Mouse (Mus musculus) liver, adult 2 months (tissue): ENCODE data around the gene Hint1. TPM values are rescaled to one million over a fixed set of nuclear protein-coding genes. Genes with fewer than 3 reads are reported as not detected.

Experiments used
- DNase-seq: peaks from one replicate; pipeline ENCODE4 v3.0.0-alpha.2; 2011; ENCODE audit warnings: low read depth, low spot score; ENCODE audit errors: extremely low read depth
- H3K27ac ChIP-seq: fragments of 200-500 bp; replicated peaks from 2 replicates; pipeline ENCODE4 v1.5.1; 2012; ENCODE audit warnings: low read depth, mild to moderate bottlenecking, control low read depth, inconsistent platforms, low read length; ENCODE audit not compliant: insufficient read depth
- H3K27me3 ChIP-seq: fragments of 200-500 bp; 2 replicates; pipeline ENCODE4 v1.6.1; 2012; ENCODE audit warnings: mild to moderate bottlenecking, moderate library complexity, low read length, inconsistent platforms; ENCODE audit not compliant: control insufficient read depth, insufficient read depth
- H3K36me3 ChIP-seq: fragments of 200-500 bp; 2 replicates; pipeline ENCODE4 v1.6.1; 2012; ENCODE audit warnings: low read length, inconsistent platforms; ENCODE audit not compliant: control insufficient read depth, insufficient read depth
- H3K4me1 ChIP-seq: fragments of 200-500 bp; 2 replicates; pipeline ENCODE4 v1.6.1; 2011; ENCODE audit warnings: low read length; ENCODE audit not compliant: control insufficient read depth, insufficient read depth
- H3K4me3 ChIP-seq: fragments of 200-500 bp; 2 replicates; pipeline ENCODE4 v1.5.1; 2011; ENCODE audit warnings: low read depth, mild to moderate bottlenecking, control low read depth, low read length, moderate library complexity; ENCODE audit not compliant: insufficient read depth
- H3K79me2 ChIP-seq: fragments of 200-500 bp; 2 replicates; pipeline ENCODE4 v1.6.1; 2012; ENCODE audit warnings: inconsistent platforms, mild to moderate bottlenecking, low read length, moderate library complexity; ENCODE audit not compliant: control insufficient read depth, insufficient read depth
- H3K9ac ChIP-seq: fragments of 200-500 bp; 2 replicates; pipeline ENCODE4 v1.6.1; 2012; ENCODE audit warnings: low read depth, mild to moderate bottlenecking, control low read depth, inconsistent platforms, low read length
- CTCF ChIP-seq: fragments of 200-500 bp; IDR thresholded peaks from 2 replicates; pipeline ENCODE4 v1.5.1; 2011; ENCODE audit warnings: low read depth, low read length, control low read depth
- POLR2A ChIP-seq: fragments of 200-500 bp; IDR thresholded peaks from 2 replicates; pipeline ENCODE4 v1.6.1; 2011; ENCODE audit warnings: low read length, control low read depth; ENCODE audit not compliant: insufficient read depth; ENCODE audit errors: extremely low read depth
- WGBS: fragments of 180-500 bp; shearing (Covaris S2); methylation state at CpG from one replicate; pipeline ENCODE4 v1.1.7; 2018; 5-methylcytosine and 5-hydroxymethylcytosine counted together
- polyA plus RNA-seq: library from polyadenylated mRNA; depleted of rRNA; stranded (reverse); fragments of >200 nt; gene quantifications from 2 replicates; pipeline ENCODE4 v1.2.3, GENCODE M21; 2012
- total RNA-seq: library from RNA; depleted of rRNA; stranded (reverse); fragments of >200 nt; gene quantifications from 2 replicates; pipeline ENCODE4 v1.2.3, GENCODE M21; 2014

The Hint1 gene
- total and polyA plus RNA-seq, 2 experiments, result 629 to 664 TPM

DNA sequence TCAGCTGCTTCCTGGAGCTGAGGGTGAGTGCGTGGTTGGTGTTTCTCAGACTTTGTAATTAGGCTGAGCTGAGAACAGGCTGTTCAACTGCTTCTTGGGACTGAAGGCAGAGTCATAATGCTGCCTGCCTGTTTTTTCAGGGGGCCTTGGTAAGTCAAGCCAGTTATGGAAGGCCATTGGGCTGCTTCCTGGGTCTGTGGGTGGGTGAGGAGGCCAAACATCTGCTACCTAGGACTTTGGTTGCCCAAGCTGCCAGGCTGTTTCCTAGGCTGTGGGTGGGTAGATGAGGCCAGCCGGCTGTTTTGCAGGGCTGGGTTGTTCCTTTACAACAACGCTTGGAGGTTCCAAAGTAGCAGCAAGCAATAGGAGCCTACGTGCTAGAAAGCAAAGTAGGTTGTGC is 32.4 kb upstream of the Hint1 start:
- H3K4me3 ChIP-seq, result no peak overlapping the region
- no peaks in the 10 kb centered on the region for H3K4me1 ChIP-seq
- no peaks in the 10 kb centered on the region for H3K36me3 ChIP-seq
- WGBS, result 94% methylated on average over 4 of the region's 4 CpGs
- H3K27ac ChIP-seq, result no peak overlapping the region
- no peaks in the 10 kb centered on the region for H3K27me3 ChIP-seq
- TF ChIP-seq CTCF, result no peak
- TF ChIP-seq POLR2A, result no peak
- no peaks in the 10 kb centered on the region for H3K79me2 ChIP-seq
- no peak overlapping the region for H3K9ac ChIP-seq
- DNase-seq, result no peak

DNA sequence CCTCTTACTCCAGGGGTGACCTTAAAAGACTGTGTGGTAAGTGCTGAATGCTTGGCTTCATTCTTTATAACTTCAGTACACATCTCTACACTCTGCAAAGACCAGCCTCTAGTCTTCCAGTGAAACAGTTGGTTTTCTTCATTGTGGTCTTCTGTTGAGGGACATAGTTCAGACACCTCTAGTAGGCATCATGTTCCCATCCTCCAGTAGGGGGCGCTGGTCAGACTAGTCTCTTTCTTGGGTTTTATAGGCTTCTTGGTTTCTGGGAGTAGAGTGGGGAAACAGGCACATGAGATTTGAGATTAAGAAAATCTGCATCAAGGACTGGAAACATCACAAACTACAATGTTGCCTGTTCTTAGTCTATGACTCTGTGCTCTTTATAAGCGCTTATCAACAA is 31.6 kb upstream of the Hint1 start:
- no peak overlapping the region for H3K4me3 ChIP-seq
- no peak for TF ChIP-seq CTCF
- no peak for TF ChIP-seq POLR2A
- H3K9ac ChIP-seq, result no peak overlapping the region
- no peaks in the 10 kb centered on the region for H3K79me2 ChIP-seq
- H3K27me3 ChIP-seq, result no peaks in the 10 kb centered on the region
- H3K36me3 ChIP-seq, result no peaks in the 10 kb centered on the region
- H3K27ac ChIP-seq, result no peak overlapping the region
- WGBS, result 67% methylated on average over 2 of the region's 2 CpGs
- no peaks in the 10 kb centered on the region for H3K4me1 ChIP-seq
- DNase-seq, result peak; percentile 7

DNA sequence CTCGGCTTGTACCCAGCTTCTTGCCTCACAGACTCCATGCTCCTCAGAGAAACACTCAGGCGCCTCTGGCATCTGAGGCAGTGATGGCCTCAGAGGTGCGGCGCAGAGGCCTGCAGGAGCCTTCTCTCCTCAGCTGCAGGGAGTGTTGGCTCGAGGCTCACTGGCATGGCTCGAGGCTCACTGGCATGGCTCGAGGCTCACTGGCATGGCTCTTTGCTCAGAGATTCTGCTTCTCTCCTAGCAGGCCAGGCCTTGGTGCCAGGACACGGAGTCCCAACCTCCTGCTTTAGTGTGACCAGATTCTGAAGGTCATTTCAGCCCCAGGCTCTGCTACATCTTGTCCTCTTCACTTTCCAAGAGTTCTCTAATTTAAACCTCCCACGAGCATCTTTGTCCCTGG is 30.1 kb upstream of the Hint1 start:
- no peak overlapping the region for H3K4me3 ChIP-seq
- no peaks in the 10 kb centered on the region for H3K27me3 ChIP-seq
- H3K36me3 ChIP-seq, result no peaks in the 10 kb centered on the region
- WGBS, result 87% methylated on average over 9 of the region's 9 CpGs
- no peak for TF ChIP-seq POLR2A
- no peak for TF ChIP-seq CTCF
- DNase-seq, result no peak
- H3K79me2 ChIP-seq, result no peaks in the 10 kb centered on the region
- no peaks in the 10 kb centered on the region for H3K4me1 ChIP-seq
- H3K27ac ChIP-seq, result no peak overlapping the region
- no peak overlapping the region for H3K9ac ChIP-seq

DNA sequence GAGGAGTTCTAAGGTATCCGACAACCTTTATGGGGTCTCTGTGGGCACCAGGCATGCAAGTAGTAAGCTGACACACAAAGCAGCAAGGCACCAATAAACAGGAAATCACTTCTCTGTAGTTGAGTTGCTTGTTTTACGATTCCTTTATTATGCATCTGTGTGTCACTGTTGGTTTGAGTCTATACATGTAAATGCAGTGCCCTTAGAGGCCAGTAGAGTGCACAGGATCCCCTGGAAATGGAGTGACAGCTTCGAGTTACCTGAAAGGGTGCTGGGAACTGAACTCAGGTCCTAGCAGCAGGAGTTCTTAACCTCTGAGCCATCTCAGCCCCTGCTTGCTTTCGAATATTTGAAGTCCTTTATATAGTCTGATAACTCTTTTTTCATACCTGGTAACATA is 26.5 kb upstream of the Hint1 start:
- H3K79me2 ChIP-seq, result no peaks in the 10 kb centered on the region
- TF ChIP-seq CTCF (no peak), POLR2A (no peak)

DNA sequence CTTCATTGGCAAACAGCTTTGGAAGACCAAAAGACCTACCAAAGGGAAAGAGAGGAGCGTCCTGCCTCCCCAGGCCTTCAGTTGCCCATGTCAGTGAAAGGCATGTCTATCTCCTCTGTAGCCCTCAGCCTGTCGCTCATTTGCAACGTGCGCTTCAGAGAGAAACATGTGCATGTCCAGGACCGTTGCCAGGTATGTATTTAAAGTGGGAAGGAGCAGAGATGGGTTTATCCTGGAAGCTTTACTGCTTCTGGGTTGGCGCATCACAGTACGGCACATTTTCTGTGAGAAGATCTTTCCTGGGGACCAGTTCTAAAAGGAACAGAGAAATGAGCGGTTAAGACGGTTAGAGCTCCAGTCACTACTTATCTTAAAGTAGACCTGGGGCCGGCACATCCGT is 25.3 kb upstream of the Hint1 start:
- no peaks in the 10 kb centered on the region for H3K36me3 ChIP-seq
- DNase-seq, result no peak
- WGBS, result 93% methylated on average over 11 of the region's 11 CpGs
- H3K4me1 ChIP-seq, result no peaks in the 10 kb centered on the region
- H3K79me2 ChIP-seq, result no peaks in the 10 kb centered on the region
- no peak overlapping the region for H3K27ac ChIP-seq
- no peak overlapping the region for H3K4me3 ChIP-seq
- H3K9ac ChIP-seq, result no peak overlapping the region
- TF ChIP-seq CTCF (no peak), POLR2A (no peak)
- no peaks in the 10 kb centered on the region for H3K27me3 ChIP-seq

More for the DNA sequence above, 26.5 kb upstream of the Hint1 start:
- H3K36me3 ChIP-seq, result no peaks in the 10 kb centered on the region
- WGBS, result 94% methylated on average over 4 of the region's 4 CpGs
- H3K27me3 ChIP-seq, result no peaks in the 10 kb centered on the region
- no peak for DNase-seq
- no peaks in the 10 kb centered on the region for H3K4me1 ChIP-seq
- no peak overlapping the region for H3K9ac ChIP-seq
- H3K4me3 ChIP-seq, result no peak overlapping the region
- H3K27ac ChIP-seq, result no peak overlapping the region

DNA sequence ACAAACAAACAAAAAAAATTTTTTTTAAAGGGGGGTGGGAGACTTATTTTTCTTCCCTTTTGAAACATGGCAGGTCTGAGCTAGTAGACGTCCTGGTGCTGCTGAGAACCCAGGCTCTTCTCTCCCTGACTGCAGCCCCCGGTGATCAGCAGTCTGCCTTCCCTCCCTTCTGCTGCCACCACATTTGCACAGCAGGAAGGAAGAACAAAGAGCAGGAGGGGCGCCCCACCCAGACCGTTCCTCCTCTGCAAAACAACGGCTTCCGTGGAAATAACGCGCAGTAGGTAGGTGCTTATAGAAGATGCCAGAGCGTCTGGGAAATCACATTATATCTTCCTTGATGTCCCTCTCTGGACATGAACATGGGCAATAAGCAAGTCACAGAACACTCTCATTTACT is 21.8 kb upstream of the Hint1 start:
- H3K27ac ChIP-seq, result no peak overlapping the region

DNA sequence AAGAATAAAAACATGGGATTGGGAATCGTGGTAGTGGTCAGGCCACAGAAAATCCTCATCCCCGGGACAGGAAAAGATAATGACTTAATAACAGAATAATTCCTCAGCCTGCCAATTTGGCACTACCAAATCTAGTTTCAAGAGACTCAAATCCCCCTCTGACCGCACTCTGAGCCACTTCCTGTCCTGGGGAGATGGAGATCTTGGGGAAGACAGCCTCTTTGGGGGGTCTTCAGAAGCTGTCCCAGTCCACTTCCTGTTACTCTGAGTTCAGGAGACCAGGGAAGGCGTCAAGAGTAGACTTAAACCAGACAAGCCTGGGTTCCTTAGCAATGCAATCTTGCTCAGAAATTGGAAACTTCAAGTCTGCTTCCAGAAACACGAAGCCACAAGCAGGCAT is 21.2 kb upstream of the Hint1 start:
- H3K27me3 ChIP-seq, result no peaks in the 10 kb centered on the region
- H3K36me3 ChIP-seq, result no peaks in the 10 kb centered on the region
- no peak for TF ChIP-seq CTCF
- no peaks in the 10 kb centered on the region for H3K79me2 ChIP-seq
- WGBS, result 79% methylated on average over 5 of the region's 5 CpGs
- H3K27ac ChIP-seq, result no peak overlapping the region
- DNase-seq, result no peak
- H3K4me3 ChIP-seq, result no peak overlapping the region
- H3K4me1 ChIP-seq, result no peaks in the 10 kb centered on the region
- H3K9ac ChIP-seq, result no peak overlapping the region

More for the DNA sequence above, 21.8 kb upstream of the Hint1 start:
- TF ChIP-seq POLR2A, result no peak
- TF ChIP-seq CTCF, result no peak
- no peaks in the 10 kb centered on the region for H3K36me3 ChIP-seq
- no peaks in the 10 kb centered on the region for H3K4me1 ChIP-seq
- H3K9ac ChIP-seq, result no peak overlapping the region
- 68% methylated on average over 9 of the region's 9 CpGs for WGBS
- H3K4me3 ChIP-seq, result no peak overlapping the region
- H3K79me2 ChIP-seq, result no peaks in the 10 kb centered on the region
- DNase-seq, result no peak
- no peaks in the 10 kb centered on the region for H3K27me3 ChIP-seq
